Mouse (Mus musculus): ENCODE measurements around the gene Bbs1.

Gene Bbs1

DNA sequence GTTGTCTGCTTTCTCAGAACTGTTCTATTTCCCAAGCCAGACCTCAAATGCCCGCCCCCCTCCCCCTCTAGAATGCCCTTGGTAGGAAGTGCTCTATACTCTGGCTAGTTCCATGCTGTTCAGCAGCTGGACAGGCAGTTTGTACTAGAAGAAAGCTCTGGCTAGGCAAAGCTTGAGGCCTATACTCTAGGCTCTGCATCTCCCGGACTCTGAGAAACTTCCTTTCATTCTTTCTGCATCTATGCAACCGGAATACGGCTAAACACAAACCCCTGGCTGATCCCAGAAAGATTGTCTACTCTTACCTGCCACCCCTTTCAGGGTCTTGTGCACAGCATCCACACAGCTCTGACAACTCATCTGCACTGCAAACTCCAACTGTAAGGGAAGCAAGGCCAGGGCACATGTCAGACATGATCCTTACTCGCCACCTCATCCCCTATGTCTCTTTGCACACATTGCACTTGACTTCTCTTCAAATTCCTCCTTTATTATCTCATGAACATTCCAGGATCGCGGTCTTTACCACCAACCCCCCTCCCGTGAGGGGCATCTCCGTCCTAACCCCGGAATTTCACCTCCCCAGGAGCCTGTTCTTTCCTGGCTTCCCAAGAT is 67.8 kb downstream of the Bbs1 start:
- peak in 1 of 2 experiments; percentile 68 for DNase-seq (ENCODE audit: inconsistent age in 2 of 2, low spot score in 1 of 2)

GRCm38 (mm10) chr19:4837049-4837448 is 69.4 kb downstream of the Bbs1 start:
- no peak for DNase-seq (ENCODE audit: inconsistent age in 2 of 2, low spot score in 1 of 2)

All from adrenal gland, adult (tissue).